Mouse (Mus musculus) bone marrow macrophage, adult 2 months (primary cell): ENCODE data around the gene 4930590J08Rik.

Experiments used
- CTCF ChIP-seq: IDR thresholded peaks from 2 replicates; pipeline ENCODE4 v1.5.1; 2012; ENCODE audit warnings: low read depth, mild to moderate bottlenecking, low read length, moderate library complexity
- POLR2A ChIP-seq: IDR thresholded peaks from 2 replicates; pipeline ENCODE4 v1.6.1; 2012; ENCODE audit warnings: mild to moderate bottlenecking, low read depth, low read length, borderline replicate concordance

DNA sequence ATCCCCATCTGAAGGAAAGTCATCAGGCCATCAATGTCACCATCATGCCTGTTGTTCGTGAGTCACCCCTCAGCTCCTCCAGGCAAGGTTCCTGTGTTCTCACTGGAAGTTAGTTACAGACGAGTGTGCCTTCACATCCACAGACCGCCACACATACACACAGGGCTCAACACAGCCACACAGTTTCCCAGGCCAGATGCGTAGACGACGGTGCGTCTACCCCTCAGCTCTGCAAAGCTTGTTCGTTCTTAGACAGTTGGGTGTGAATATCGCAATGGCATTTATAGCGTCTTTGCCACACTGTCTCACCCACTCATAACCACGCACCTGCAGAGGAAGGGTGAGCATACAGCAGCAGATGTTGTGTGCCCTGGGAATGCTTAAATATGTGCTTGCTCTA is 37.0 kb upstream of the 4930590J08Rik start:
- TF ChIP-seq CTCF (no peak), POLR2A (no peak)
